12 mouse cellular contexts compared by ENCODE assay signal in genomic region chr3:104762103-104762863, GRCm38 (mm10). TPM values are rescaled to one million over a fixed set of nuclear protein-coding genes. Genes with fewer than 3 reads are reported as not detected.
DNase-seq lines count a peak whose midpoint lies in the region; ATAC-seq and TF ChIP-seq lines count a peak whose summit lies in the region.
"Not testable (repeated sequence)": the region's sequence is repeated elsewhere in the genome, so short reads cannot be mapped to it uniquely, and the experiment has no call there.
"Had no signal": no experiment of that assay in that cellular context is flagged by ENCODE, and none has a peak within 500 bp of the region (broad histone marks: within the 10 kb centered on the region; RNA-seq: fewer than 3 reads in every experiment).

No protein-coding gene starts in this region.

- TF ChIP-seq POLR2A in bone marrow, adult 2 months (IDR thresholded peaks at IDR 0.05; ENCODE audit: borderline replicate concordance, control insufficient read depth, low read depth, low read length): not testable (repeated sequence)

- TF ChIP-seq CTCF in bone marrow, adult 2 months (IDR thresholded peaks at IDR 0.05; ENCODE audit: control insufficient read depth, insufficient read depth, low read length): not testable (repeated sequence)

- 67% methylated on average over 20 of the region's 20 CpGs for WGBS in bone marrow, adult 2 months
- 31% methylated on average over 18 of the region's 20 CpGs for WGBS in heart, embryonic 14.5 days
- 19% methylated on average over 20 of the region's 20 CpGs for WGBS in liver, embryonic 12.5 days (ENCODE audit: insufficient replicate concordance)

- DNase-seq in A20 (ENCODE audit: low read depth, low spot score): peak; percentile 37
- DNase-seq in kidney, adult 11 months: peak; percentile 31

- H3K27me3 ChIP-seq in erythroblast, embryonic 14.5 days (ENCODE audit: control insufficient read depth): peaks cover 33% of the 10 kb centered on the region
- not testable (repeated sequence) for H3K27me3 ChIP-seq in heart, embryonic 14.5 days (ENCODE audit: control insufficient read depth, insufficient read depth, low read length)
- peaks cover 44% of the 10 kb centered on the region for H3K27me3 ChIP-seq in liver, embryonic 12.5 days (replicated peaks)

- not testable (repeated sequence) for H3K36me3 ChIP-seq in erythroblast, embryonic 14.5 days (ENCODE audit: control insufficient read depth); heart, embryonic 14.5 days (ENCODE audit: control insufficient read depth, insufficient read depth, low read length); liver, embryonic 12.5 days

- H3K4me1 ChIP-seq in bone marrow, adult 2 months (ENCODE audit: control insufficient read depth, insufficient read depth, low read length); heart, embryonic 14.5 days (ENCODE audit: control insufficient read depth in 2 of 2, insufficient read depth in 2 of 2, low read length in 2 of 2): not testable (repeated sequence)
- peaks cover 40% of the 10 kb centered on the region for H3K4me1 ChIP-seq in erythroblast, embryonic 14.5 days (ENCODE audit: control insufficient read depth)
- H3K4me1 ChIP-seq in liver, embryonic 12.5 days: peaks cover 33% of the 10 kb centered on the region

- ATAC-seq in heart, embryonic 14.5 days (ENCODE audit: insufficient number of reproducible peaks, insufficient read depth, low FRiP score, low read depth): not testable (repeated sequence)
- ATAC-seq in liver, embryonic 12.5 days: peak; percentile 72
- ATAC-seq in megakaryocyte progenitor cell, adult 5-6 weeks (replicated peaks; ENCODE audit: poor library complexity): peak; percentile 66

- not testable (repeated sequence) for H3K9ac ChIP-seq in heart, embryonic 14.5 days (ENCODE audit: low read length)
- H3K9ac ChIP-seq in liver, embryonic 12.5 days: 0 out of 2 replicates have a peak overlapping the region, but pooled peaks have one; percentile 8

- peak overlapping the region; percentile 18; the same call in 1 of the 2 replicates for H3K4me2 ChIP-seq in heart, embryonic 14.5 days (ENCODE audit: low read length)
- H3K4me2 ChIP-seq in liver, embryonic 12.5 days: peak overlapping the region; percentile 58

- H3K4me3 ChIP-seq in bone marrow, adult 2 months (replicated peaks; ENCODE audit: control insufficient read depth, low read depth, low read length); heart, embryonic 14.5 days (ENCODE audit: control insufficient read depth in 1 of 2, insufficient read depth in 1 of 2, low read depth in 1 of 2, low read length in 2 of 2): not testable (repeated sequence)
- peak overlapping the region; percentile 37 for H3K4me3 ChIP-seq in erythroblast, embryonic 14.5 days (replicated peaks)
- H3K4me3 ChIP-seq in liver, embryonic 12.5 days: peak overlapping the region; percentile 27; the same call in 1 of the 2 replicates

- H3K27ac ChIP-seq in bone marrow, adult 2 months (ENCODE audit: control insufficient read depth, insufficient read depth, low read depth, low read length, poor library complexity): peak overlapping the region; percentile 24; the same call in 1 of the 2 replicates
- H3K27ac ChIP-seq in heart, embryonic 14.5 days (replicated peaks in 1 of 2; ENCODE audit: control insufficient read depth in 1 of 2, insufficient read depth in 1 of 2, low read depth in 2 of 2, low read length in 2 of 2): not testable (repeated sequence)
- peak overlapping the region; percentile 66 for H3K27ac ChIP-seq in liver, embryonic 12.5 days

- H3K9me3 ChIP-seq in erythroblast, embryonic 14.5 days (ENCODE audit: control insufficient read depth, low read length); heart, embryonic 14.5 days (ENCODE audit: control insufficient read depth, low read length); liver, embryonic 12.5 days (replicated peaks): not testable (repeated sequence)

RNA-seq across cellular contexts. Expression of gene Ppm1j, which starts 18.6 kb away (rescaled TPM):
- polyA plus RNA-seq in bone marrow, adult 2 months (2011; ENCODE audit: insufficient read depth, insufficient read length, low replicate concordance, missing spikeins): 2.0 and 2.6 TPM in 2 replicates
- polyA plus RNA-seq in erythroblast, embryonic 14.5 days (2012): not detected in 2 replicates
- 33.0 and 33.2 TPM in 2 replicates for polyA plus RNA-seq in heart, embryonic 14.5 days (2014; fragmentation: Nextera tagmentation; extraction: Ambion mirVana)
- polyA plus RNA-seq in liver, embryonic 12.5 days (2016; fragmentation: Nextera tagmentation; extraction: Ambion mirVana): 0.79 and 1.3 TPM in 2 replicates
- total RNA-seq in megakaryocyte progenitor cell, adult 5-6 weeks (2015): not detected in 2 replicates
- not detected in 2 replicates for total RNA-seq in megakaryocyte progenitor cell, adult 5-6 weeks (2017)

RNA-seq across cellular contexts. Expression of gene Fam19a3, which starts 19.4 kb away (rescaled TPM):
- polyA plus RNA-seq in bone marrow, adult 2 months (2011; ENCODE audit: insufficient read depth, insufficient read length, low replicate concordance, missing spikeins): 0.31 TPM in 1 of 2 replicates, not detected in the other
- polyA plus RNA-seq in erythroblast, embryonic 14.5 days (2012): not detected in 2 replicates
- 1.0 and 1.9 TPM in 2 replicates for polyA plus RNA-seq in heart, embryonic 14.5 days (2014; fragmentation: Nextera tagmentation; extraction: Ambion mirVana)
- not detected in 2 replicates for polyA plus RNA-seq in liver, embryonic 12.5 days (2016; fragmentation: Nextera tagmentation; extraction: Ambion mirVana)
- not detected in 2 replicates for total RNA-seq in megakaryocyte progenitor cell, adult 5-6 weeks (2015)
- total RNA-seq in megakaryocyte progenitor cell, adult 5-6 weeks (2017): not detected in 2 replicates
- total RNA-seq: left cerebral cortex, postnatal 14 days had no signal
- polyA plus RNA-seq: C2C12; embryonic facial prominence, embryonic 11.5 days; lung, embryonic 14.5 days; neural tube, embryonic 13.5 days had no signal

RNA-seq across cellular contexts. Expression of gene Rhoc, which starts 25.9 kb away (rescaled TPM):
- 23.4 and 33.5 TPM in 2 replicates for polyA plus RNA-seq in bone marrow, adult 2 months (2011; ENCODE audit: insufficient read depth, insufficient read length, low replicate concordance, missing spikeins)
- 0.24 and 0.47 TPM in 2 replicates for polyA plus RNA-seq in erythroblast, embryonic 14.5 days (2012)
- 178 and 202 TPM in 2 replicates for polyA plus RNA-seq in heart, embryonic 14.5 days (2014; fragmentation: Nextera tagmentation; extraction: Ambion mirVana)
- 28.1 and 34.1 TPM in 2 replicates for polyA plus RNA-seq in liver, embryonic 12.5 days (2016; fragmentation: Nextera tagmentation; extraction: Ambion mirVana)
- 0.37 TPM in 1 of 2 replicates, not detected in the other for total RNA-seq in megakaryocyte progenitor cell, adult 5-6 weeks (2015)
- not detected in 2 replicates for total RNA-seq in megakaryocyte progenitor cell, adult 5-6 weeks (2017)

RNA-seq across cellular contexts. Expression of gene Mov10, which starts 56.1 kb away (rescaled TPM):
- 7.5 and 18.5 TPM in 2 replicates for polyA plus RNA-seq in bone marrow, adult 2 months (2011; ENCODE audit: insufficient read depth, insufficient read length, low replicate concordance, missing spikeins)
- polyA plus RNA-seq in erythroblast, embryonic 14.5 days (2012): 0.85 and 1.0 TPM in 2 replicates
- 20.9 and 22.1 TPM in 2 replicates for polyA plus RNA-seq in heart, embryonic 14.5 days (2014; fragmentation: Nextera tagmentation; extraction: Ambion mirVana)
- 28.5 and 29.2 TPM in 2 replicates for polyA plus RNA-seq in liver, embryonic 12.5 days (2016; fragmentation: Nextera tagmentation; extraction: Ambion mirVana)
- 5.8 and 8.9 TPM in 2 replicates for total RNA-seq in megakaryocyte progenitor cell, adult 5-6 weeks (2015)
- 2.0 and 4.4 TPM in 2 replicates for total RNA-seq in megakaryocyte progenitor cell, adult 5-6 weeks (2017)

Comparison
In these comparisons a context has a peak if more than half of its experiments do, and no peak if none do; other contexts are left out.
1. RNA of gene Rhoc, which starts 25.9 kb away (polyA plus RNA-seq): 178 to 202 TPM in heart, embryonic 14.5 days, 23.4 to 33.5 TPM in bone marrow, adult 2 months and 28.1 to 34.1 TPM in liver, embryonic 12.5 days; 0.24 to 0.47 TPM in erythroblast, embryonic 14.5 days; every median in the first group is over 10 times any median in the second.